Mouse (Mus musculus) adrenal gland, postnatal 25 days (tissue): ENCODE measurements at regions not wholly inside any gene's neighbourhood (a gene's known extent, or its start where the extent isn't known, plus 50 kb on each side); places are given as distances from the start of the nearest gene placed in this dataset.
A peak's percentile ranks its signal among the peaks of the same experiment; 100 is the strongest.

ENCODE experiments used
- DNase-seq: peaks from one replicate; pipeline ENCODE4 v3.0.0; 2021; ENCODE audit warnings: mixed read lengths

GRCm38 (mm10) chr3:123754011-123754610, 63.5 kb upstream of the Ndst3 start:
- DNase-seq, result no peak

- no peak for DNase-seq
Observed at GRCm38 (mm10) chr3:123754927-123755326, 64.3 kb upstream of the Ndst3 start.

GRCm38 (mm10) chr3:123765911-123766556, 75.4 kb upstream of the Ndst3 start:
- no peak for DNase-seq

- no peak for DNase-seq
Observed at GRCm38 (mm10) chr3:123766557-123766913, 75.9 kb upstream of the Ndst3 start.

GRCm38 (mm10) chr3:123780507-123780906, 89.9 kb upstream of the Ndst3 start:
- DNase-seq, result no peak

GRCm38 (mm10) chr3:123781581-123781980, 90.9 kb upstream of the Ndst3 start:
- no peak for DNase-seq

- DNase-seq, result no peak
Observed at GRCm38 (mm10) chr3:123784127-123784526, 93.5 kb upstream of the Ndst3 start.

GRCm38 (mm10) chr3:123794011-123794410, 103.4 kb upstream of the Ndst3 start:
- DNase-seq, result no peak

GRCm38 (mm10) chr3:123805338-123805737, 114.7 kb upstream of the Ndst3 start:
- no peak for DNase-seq

GRCm38 (mm10) chr3:123806050-123806449, 115.4 kb upstream of the Ndst3 start:
- peak; percentile 1 for DNase-seq

GRCm38 (mm10) chr3:123806546-123806945, 115.9 kb upstream of the Ndst3 start:
- DNase-seq, result no peak

GRCm38 (mm10) chr3:123810018-123810942, 119.6 kb upstream of the Ndst3 start:
- DNase-seq, result no peak

GRCm38 (mm10) chr3:123810943-123811499, 120.4 kb upstream of the Ndst3 start:
- no peak for DNase-seq

- no peak for DNase-seq
Observed at GRCm38 (mm10) chr3:123828790-123829189, 138.1 kb upstream of the Ndst3 start.

GRCm38 (mm10) chr3:123838385-123839170, 147.9 kb upstream of the Ndst3 start:
- DNase-seq, result no peak

- DNase-seq, result no peak
Observed at GRCm38 (mm10) chr3:123846554-123846953, 155.9 kb upstream of the Ndst3 start.

- no peak for DNase-seq
Observed at GRCm38 (mm10) chr3:123848663-123849062, 158.0 kb upstream of the Ndst3 start.

GRCm38 (mm10) chr3:123852889-123853288, 162.2 kb upstream of the Ndst3 start:
- DNase-seq, result no peak

- DNase-seq, result no peak
Observed at GRCm38 (mm10) chr3:123873709-123874108, 183.1 kb upstream of the Ndst3 start.

- no peak for DNase-seq
Observed at GRCm38 (mm10) chr3:123893691-123894090, 203.0 kb upstream of the Ndst3 start.

GRCm38 (mm10) chr3:123905928-123906721, 215.5 kb upstream of the Ndst3 start:
- DNase-seq, result no peak
